Mouse (Mus musculus): Measurements from ENCODE around the gene Map3k6.

DNA sequence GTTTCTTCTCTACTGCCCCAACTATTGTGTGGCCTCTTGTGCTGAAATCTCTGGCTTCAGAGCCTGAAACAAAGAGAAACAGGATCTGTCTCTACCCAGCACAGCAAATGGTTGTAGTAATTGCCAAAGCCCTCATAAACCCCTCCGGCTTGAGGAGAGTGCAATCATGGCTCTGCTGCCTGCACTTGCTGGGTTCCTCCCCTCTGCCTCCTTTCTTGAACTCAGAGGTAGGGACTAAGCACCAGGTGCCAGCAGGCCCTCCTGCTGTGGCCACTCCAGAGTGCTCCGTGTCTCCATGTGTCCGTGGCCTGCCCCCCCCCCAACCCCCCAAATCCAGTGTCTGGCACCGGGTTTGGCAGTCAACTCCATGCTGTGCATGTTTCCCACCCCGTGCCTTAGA lies 43.3 kb upstream of the Map3k6 start:
- no peak for TF ChIP-seq CTCF (IDR thresholded peaks at IDR 0.05; ENCODE audit: low read depth)
- TF ChIP-seq EP300 (IDR thresholded peaks at IDR 0.05; ENCODE audit: low read depth) = no peak
